Mouse (Mus musculus): ENCODE results near the gene Nat8f4. TPM values are rescaled to one million over a fixed set of nuclear protein-coding genes. Genes with fewer than 3 reads are reported as not detected.
"Not testable (repeated sequence)": the region's sequence is repeated elsewhere in the genome, so short reads cannot be mapped to it uniquely, and the experiment has no call there.

The Nat8f4 gene
- total and polyA plus RNA-seq, 2 experiments from 2014 or later = 5.9 to 6.7 TPM

GRCm38 (mm10) chr6:85867726-85868690 is 36.7 kb downstream of the Nat8f4 start:
- no peak for ATAC-seq
- H3K27ac ChIP-seq = no peak overlapping the region
- no peaks in the 10 kb centered on the region for H3K4me1 ChIP-seq (ENCODE audit: insufficient read depth, low read length)
- no peaks in the 10 kb centered on the region for H3K36me3 ChIP-seq (ENCODE audit: insufficient read depth, low read length)
- no peaks in the 10 kb centered on the region for H3K9me3 ChIP-seq (ENCODE audit: low read length)
- no peak overlapping the region for H3K9ac ChIP-seq (replicated peaks; ENCODE audit: low read length)
- no peak overlapping the region for H3K4me2 ChIP-seq (ENCODE audit: low read depth, low read length)
- DNase-seq (ENCODE audit: low spot score) = no peak
- no peak overlapping the region for H3K4me3 ChIP-seq (ENCODE audit: low read length)
- no peak for TF ChIP-seq CTCF (IDR thresholded peaks at IDR 0.05; ENCODE audit: low read depth)
- H3K27me3 ChIP-seq (ENCODE audit: insufficient read depth, low read length) = no peaks in the 10 kb centered on the region
- 81% methylated on average over 8 of the region's 8 CpGs for WGBS

- H3K36me3 ChIP-seq (ENCODE audit: insufficient read depth, low read length); DNase-seq (ENCODE audit: low spot score); ATAC-seq; H3K4me1 ChIP-seq (ENCODE audit: insufficient read depth, low read length); H3K27me3 ChIP-seq (ENCODE audit: insufficient read depth, low read length); H3K27ac ChIP-seq; H3K9ac ChIP-seq (replicated peaks; ENCODE audit: low read length); H3K9me3 ChIP-seq (ENCODE audit: low read length); H3K4me2 ChIP-seq (ENCODE audit: low read depth, low read length); H3K4me3 ChIP-seq (ENCODE audit: low read length): not testable (repeated sequence)
- 67% methylated on average over 1 of the region's 1 CpGs for WGBS
These were observed 37.7 kb downstream of the Nat8f4 start for GRCm38 (mm10) chr6:85866995-85867394.

- DNase-seq (ENCODE audit: low spot score); H3K27ac ChIP-seq; ATAC-seq; H3K4me3 ChIP-seq (ENCODE audit: low read length); H3K4me2 ChIP-seq (ENCODE audit: low read depth, low read length); H3K27me3 ChIP-seq (ENCODE audit: insufficient read depth, low read length); H3K36me3 ChIP-seq (ENCODE audit: insufficient read depth, low read length); H3K9ac ChIP-seq (replicated peaks; ENCODE audit: low read length); H3K9me3 ChIP-seq (ENCODE audit: low read length); H3K4me1 ChIP-seq (ENCODE audit: insufficient read depth, low read length): not testable (repeated sequence)
- WGBS = 84% methylated on average over 3 of the region's 3 CpGs
These were observed 38.5 kb downstream of the Nat8f4 start for GRCm38 (mm10) chr6:85866166-85866565.

GRCm38 (mm10) chr6:85864900-85865639 is 39.6 kb downstream of the Nat8f4 start:
- H3K27me3 ChIP-seq (ENCODE audit: insufficient read depth, low read length); H3K27ac ChIP-seq; H3K9ac ChIP-seq (replicated peaks; ENCODE audit: low read length); H3K4me3 ChIP-seq (ENCODE audit: low read length); H3K4me2 ChIP-seq (ENCODE audit: low read depth, low read length); H3K36me3 ChIP-seq (ENCODE audit: insufficient read depth, low read length); H3K4me1 ChIP-seq (ENCODE audit: insufficient read depth, low read length); H3K9me3 ChIP-seq (ENCODE audit: low read length): not testable (repeated sequence)
- ATAC-seq (peak; percentile 76), DNase-seq (ENCODE audit: low spot score) (peak; percentile 43)
- 45% methylated on average over 4 of the region's 7 CpGs for WGBS

- Histone ChIP-seq H3K4me1 (ENCODE audit: insufficient read depth, low read length) (no peaks in the 10 kb centered on the region), H3K27ac (no peak overlapping the region), H3K4me2 (ENCODE audit: low read depth, low read length) (no peak overlapping the region), H3K27me3 (ENCODE audit: insufficient read depth, low read length) (no peaks in the 10 kb centered on the region), H3K9ac (replicated peaks; ENCODE audit: low read length) (no peak overlapping the region), H3K36me3 (ENCODE audit: insufficient read depth, low read length) (no peaks in the 10 kb centered on the region), H3K4me3 (ENCODE audit: low read length) (no peak overlapping the region), H3K9me3 (ENCODE audit: low read length) (no peaks in the 10 kb centered on the region)
- WGBS = 86% methylated on average over 2 of the region's 2 CpGs
- DNase-seq (ENCODE audit: low spot score) = no peak
- no peak for ATAC-seq
- TF ChIP-seq CTCF (IDR thresholded peaks at IDR 0.05; ENCODE audit: low read depth) = no peak
These were observed 40.8 kb downstream of the Nat8f4 start for GRCm38 (mm10) chr6:85863840-85864239.

GRCm38 (mm10) chr6:85863136-85863535 is 41.5 kb downstream of the Nat8f4 start:
- 79% methylated on average over 2 of the region's 2 CpGs for WGBS
- no peaks in the 10 kb centered on the region for H3K36me3 ChIP-seq (ENCODE audit: insufficient read depth, low read length)
- H3K9me3 ChIP-seq (ENCODE audit: low read length) = no peaks in the 10 kb centered on the region
- no peak overlapping the region for H3K4me3 ChIP-seq (ENCODE audit: low read length)
- H3K27me3 ChIP-seq (ENCODE audit: insufficient read depth, low read length) = no peaks in the 10 kb centered on the region
- no peak for TF ChIP-seq CTCF (IDR thresholded peaks at IDR 0.05; ENCODE audit: low read depth)
- no peak overlapping the region for H3K9ac ChIP-seq (replicated peaks; ENCODE audit: low read length)
- no peak overlapping the region for H3K27ac ChIP-seq
- no peaks in the 10 kb centered on the region for H3K4me1 ChIP-seq (ENCODE audit: insufficient read depth, low read length)
- DNase-seq (ENCODE audit: low spot score) (no peak), ATAC-seq (no peak)
- no peak overlapping the region for H3K4me2 ChIP-seq (ENCODE audit: low read depth, low read length)

- no peak for TF ChIP-seq CTCF (IDR thresholded peaks at IDR 0.05; ENCODE audit: low read depth)
- 73% methylated on average over 3 of the region's 3 CpGs for WGBS
These were observed 42.1 kb downstream of the Nat8f4 start for GRCm38 (mm10) chr6:85862565-85862964.

More at GRCm38 (mm10) chr6:85862565-85862964, 42.1 kb downstream of the Nat8f4 start:
- Histone ChIP-seq H3K4me3 (ENCODE audit: low read length) (no peak overlapping the region), H3K27ac (no peak overlapping the region), H3K9ac (replicated peaks; ENCODE audit: low read length) (no peak overlapping the region), H3K27me3 (ENCODE audit: insufficient read depth, low read length) (no peaks in the 10 kb centered on the region), H3K36me3 (ENCODE audit: insufficient read depth, low read length) (no peaks in the 10 kb centered on the region), H3K9me3 (ENCODE audit: low read length) (no peaks in the 10 kb centered on the region), H3K4me2 (ENCODE audit: low read depth, low read length) (no peak overlapping the region), H3K4me1 (ENCODE audit: insufficient read depth, low read length) (no peaks in the 10 kb centered on the region)
- no peak for ATAC-seq
- DNase-seq (ENCODE audit: low spot score) = no peak

Measured in hindbrain, postnatal 0 days (tissue).